14 mouse cellular contexts compared by ENCODE assay signal in genomic region chr2:63246091-63246612, GRCm38 (mm10).
"Had no signal": no experiment of that assay in that cellular context is flagged by ENCODE, and none has a peak within 500 bp of the region (broad histone marks: within the 10 kb centered on the region; RNA-seq: fewer than 3 reads in every experiment).

No protein-coding gene starts in this region.

- H3K4me2 ChIP-seq: limb, embryonic 15.5 days; liver, embryonic 12.5 days; lung, embryonic 15.5 days; midbrain, embryonic 11.5 days had no signal

- H3K36me3 ChIP-seq: limb, embryonic 15.5 days; liver, embryonic 12.5 days; lung, embryonic 15.5 days had no signal

- H3K9me3 ChIP-seq: limb, embryonic 15.5 days; liver, embryonic 12.5 days; lung, embryonic 15.5 days; megakaryocyte, embryonic 14.5 days had no signal

- ATAC-seq: liver, embryonic 12.5 days; midbrain, embryonic 16.5 days had no signal

- H3K27ac ChIP-seq: kidney, postnatal 0 days; limb, embryonic 15.5 days; liver, embryonic 12.5 days; lung, embryonic 15.5 days; macrophage had no signal

- H3K9ac ChIP-seq: limb, embryonic 15.5 days; liver, embryonic 12.5 days; lung, embryonic 15.5 days had no signal

- DNase-seq: kidney, adult 9 months; kidney, postnatal 36 days; layer of hippocampus, postnatal 36 days; lung, postnatal 14 days; right cerebral cortex, postnatal 14 days; thymus, postnatal 4 days had no signal

- H3K4me3 ChIP-seq: limb, embryonic 15.5 days; liver, embryonic 12.5 days; lung, embryonic 15.5 days; megakaryocyte, embryonic 14.5 days had no signal

- H3K4me1 ChIP-seq: limb, embryonic 15.5 days; liver, embryonic 12.5 days; lung, embryonic 15.5 days; megakaryocyte, embryonic 14.5 days had no signal

- H3K27me3 ChIP-seq: limb, embryonic 15.5 days; liver, embryonic 12.5 days; lung, embryonic 15.5 days; megakaryocyte, embryonic 14.5 days had no signal
